Comparison of ENCODE assay signal across 12 mouse cellular contexts in genomic region chr7:112313670-112314069, GRCm38 (mm10).
A peak's percentile ranks its signal among the peaks of the same experiment; 100 is the strongest.
DNase-seq lines count a peak whose midpoint lies in the region; ATAC-seq lines count a peak whose summit lies in the region.
"Had no signal": no experiment of that assay in that cellular context is flagged by ENCODE, and none has a peak within 500 bp of the region (broad histone marks: within the 10 kb centered on the region; RNA-seq: fewer than 3 reads in every experiment).

No protein-coding gene starts in this region.

- no peaks in the 10 kb centered on the region for H3K27me3 ChIP-seq in heart, embryonic 14.5 days (ENCODE audit: control insufficient read depth, insufficient read depth, low read length)
- no peaks in the 10 kb centered on the region for H3K27me3 ChIP-seq in midbrain, embryonic 13.5 days
- H3K27me3 ChIP-seq in midbrain, embryonic 11.5 days (ENCODE audit: control insufficient read depth, insufficient read depth, low read length) = no peaks in the 10 kb centered on the region
- H3K27me3 ChIP-seq in hindbrain, embryonic 16.5 days (replicated peaks; ENCODE audit: control insufficient read depth, insufficient read depth, low read length) = no peaks in the 10 kb centered on the region
- H3K27me3 ChIP-seq in neural tube, embryonic 14.5 days (ENCODE audit: control insufficient read depth, insufficient read depth, low read length) = no peaks in the 10 kb centered on the region
- H3K27me3 ChIP-seq: forebrain, embryonic 13.5 days; liver, embryonic 12.5 days had no signal

- no peak for ATAC-seq in heart, embryonic 14.5 days (ENCODE audit: insufficient number of reproducible peaks, insufficient read depth, low FRiP score, low read depth)
- peak; percentile 84; the same call in 1 of the 2 replicates for ATAC-seq in midbrain, embryonic 13.5 days
- ATAC-seq in midbrain, embryonic 11.5 days (ENCODE audit: low FRiP score) = no peak
- peak; percentile 83 for ATAC-seq in hindbrain, embryonic 16.5 days
- ATAC-seq in neural tube, embryonic 14.5 days (ENCODE audit: low read depth) = peak; percentile 69; the same call in 1 of the 2 replicates
- ATAC-seq: forebrain, embryonic 13.5 days; intestine, postnatal 0 days; liver, embryonic 12.5 days had no signal

- peaks cover 94% of the 10 kb centered on the region for H3K36me3 ChIP-seq in heart, embryonic 14.5 days (ENCODE audit: control insufficient read depth, insufficient read depth, low read length)
- no peaks in the 10 kb centered on the region for H3K36me3 ChIP-seq in midbrain, embryonic 13.5 days
- no peaks in the 10 kb centered on the region for H3K36me3 ChIP-seq in midbrain, embryonic 11.5 days (ENCODE audit: control insufficient read depth, insufficient read depth, low read length)
- no peaks in the 10 kb centered on the region for H3K36me3 ChIP-seq in hindbrain, embryonic 16.5 days (ENCODE audit: control insufficient read depth, insufficient read depth, low read length)
- no peaks in the 10 kb centered on the region for H3K36me3 ChIP-seq in neural tube, embryonic 14.5 days (ENCODE audit: control insufficient read depth, insufficient read depth, low read length)

- peak overlapping the region; percentile 26 to 37; a peak in 3 of 4 replicates for H3K27ac ChIP-seq in heart, embryonic 14.5 days (replicated peaks in 1 of 2; ENCODE audit: control insufficient read depth in 1 of 2, insufficient read depth in 1 of 2, low read depth in 2 of 2, low read length in 2 of 2)
- peak overlapping the region; percentile 59; the same call in 1 of the 2 replicates for H3K27ac ChIP-seq in midbrain, embryonic 13.5 days
- H3K27ac ChIP-seq in midbrain, embryonic 11.5 days (ENCODE audit: low read depth, low read length) = no peak overlapping the region
- peak overlapping the region; percentile 36; the same call in 1 of the 2 replicates for H3K27ac ChIP-seq in hindbrain, embryonic 16.5 days (ENCODE audit: low read depth, low read length)
- peak overlapping the region; percentile 12; the same call in 1 of the 2 replicates for H3K27ac ChIP-seq in neural tube, embryonic 14.5 days (ENCODE audit: low read depth, low read length)
- H3K27ac ChIP-seq: forebrain, embryonic 13.5 days; liver, embryonic 12.5 days had no signal

- no peaks in the 10 kb centered on the region for H3K9me3 ChIP-seq in heart, embryonic 14.5 days (ENCODE audit: control insufficient read depth, low read length)
- no peaks in the 10 kb centered on the region for H3K9me3 ChIP-seq in midbrain, embryonic 13.5 days
- H3K9me3 ChIP-seq in midbrain, embryonic 11.5 days (ENCODE audit: control insufficient read depth, low read length) = no peaks in the 10 kb centered on the region
- no peaks in the 10 kb centered on the region for H3K9me3 ChIP-seq in hindbrain, embryonic 16.5 days (ENCODE audit: control insufficient read depth, low read length)
- H3K9me3 ChIP-seq in neural tube, embryonic 14.5 days (ENCODE audit: control insufficient read depth, low read length) = no peaks in the 10 kb centered on the region
- H3K9me3 ChIP-seq: forebrain, embryonic 13.5 days; liver, embryonic 12.5 days had no signal

- H3K4me2 ChIP-seq in heart, embryonic 14.5 days (ENCODE audit: low read length) = no peak overlapping the region
- no peak overlapping the region for H3K4me2 ChIP-seq in midbrain, embryonic 13.5 days (replicated peaks)
- H3K4me2 ChIP-seq in midbrain, embryonic 11.5 days = no peak overlapping the region
- no peak overlapping the region for H3K4me2 ChIP-seq in hindbrain, embryonic 16.5 days (ENCODE audit: low read length)
- no peak overlapping the region for H3K4me2 ChIP-seq in neural tube, embryonic 14.5 days (ENCODE audit: low read depth, low read length)
- H3K4me2 ChIP-seq: forebrain, embryonic 13.5 days; liver, embryonic 12.5 days had no signal

- H3K9ac ChIP-seq in heart, embryonic 14.5 days (ENCODE audit: low read length) = no peak overlapping the region
- no peak overlapping the region for H3K9ac ChIP-seq in midbrain, embryonic 13.5 days (replicated peaks)
- no peak overlapping the region for H3K9ac ChIP-seq in midbrain, embryonic 11.5 days (ENCODE audit: low read length)
- H3K9ac ChIP-seq in hindbrain, embryonic 16.5 days (ENCODE audit: low read depth, low read length) = no peak overlapping the region
- H3K9ac ChIP-seq in neural tube, embryonic 14.5 days (replicated peaks; ENCODE audit: low read depth, low read length) = no peak overlapping the region
- H3K9ac ChIP-seq: forebrain, embryonic 13.5 days; liver, embryonic 12.5 days had no signal

- no peak for DNase-seq in heart, adult 8-10 months (ENCODE audit: low spot score)
- no peak for DNase-seq in midbrain, embryonic 11.5 days (ENCODE audit: low spot score, missing footprints)
- DNase-seq in spleen, adult 18-20 months = no peak
- DNase-seq: cerebellum, adult 2 months; lung, postnatal 14 days had no signal

- H3K4me3 ChIP-seq in heart, embryonic 14.5 days (ENCODE audit: control insufficient read depth in 1 of 2, insufficient read depth in 1 of 2, low read depth in 1 of 2, low read length in 2 of 2) = no peak overlapping the region
- H3K4me3 ChIP-seq in midbrain, embryonic 13.5 days (replicated peaks) = no peak overlapping the region
- no peak overlapping the region for H3K4me3 ChIP-seq in midbrain, embryonic 11.5 days (ENCODE audit: low read depth, low read length)
- H3K4me3 ChIP-seq in hindbrain, embryonic 16.5 days (ENCODE audit: low read length) = no peak overlapping the region
- no peak overlapping the region for H3K4me3 ChIP-seq in neural tube, embryonic 14.5 days (ENCODE audit: low read depth, low read length)
- H3K4me3 ChIP-seq: forebrain, embryonic 13.5 days; liver, embryonic 12.5 days had no signal

- peaks cover 33 to 60% of the 10 kb centered on the region in 2 experiments for H3K4me1 ChIP-seq in heart, embryonic 14.5 days (ENCODE audit: control insufficient read depth in 2 of 2, insufficient read depth in 2 of 2, low read length in 2 of 2)
- H3K4me1 ChIP-seq in midbrain, embryonic 13.5 days (replicated peaks) = peaks cover 12% of the 10 kb centered on the region
- H3K4me1 ChIP-seq in midbrain, embryonic 11.5 days (ENCODE audit: control insufficient read depth, insufficient read depth, low read length) = no peaks in the 10 kb centered on the region
- H3K4me1 ChIP-seq in hindbrain, embryonic 16.5 days (ENCODE audit: control insufficient read depth, insufficient read depth, low read depth, low read length) = peaks cover 9% of the 10 kb centered on the region
- H3K4me1 ChIP-seq in neural tube, embryonic 14.5 days (ENCODE audit: control insufficient read depth, insufficient read depth, low read length) = peaks cover 10% of the 10 kb centered on the region
- H3K4me1 ChIP-seq: liver, embryonic 12.5 days had no signal

- WGBS in heart, embryonic 14.5 days = 75% methylated on average over 5 of the region's 5 CpGs
- 52% methylated on average over 5 of the region's 5 CpGs for WGBS in midbrain, embryonic 13.5 days
- WGBS in midbrain, embryonic 11.5 days = 71% methylated on average over 5 of the region's 5 CpGs
- WGBS in hindbrain, embryonic 16.5 days = 29% methylated on average over 5 of the region's 5 CpGs
- 11% methylated on average over 5 of the region's 5 CpGs for WGBS in neural tube, embryonic 14.5 days

Comparison
In these comparisons a context has a peak if more than half of its experiments do, and no peak if none do; other contexts are left out.
1. ATAC-seq: peak in midbrain, embryonic 13.5 days (single experiment), hindbrain, embryonic 16.5 days (single experiment) and neural tube, embryonic 14.5 days (single experiment); none in heart, embryonic 14.5 days (single experiment) and midbrain, embryonic 11.5 days (single experiment).